Comparison of ENCODE assay signal across 13 mouse cellular contexts in the genomic region with DNA sequence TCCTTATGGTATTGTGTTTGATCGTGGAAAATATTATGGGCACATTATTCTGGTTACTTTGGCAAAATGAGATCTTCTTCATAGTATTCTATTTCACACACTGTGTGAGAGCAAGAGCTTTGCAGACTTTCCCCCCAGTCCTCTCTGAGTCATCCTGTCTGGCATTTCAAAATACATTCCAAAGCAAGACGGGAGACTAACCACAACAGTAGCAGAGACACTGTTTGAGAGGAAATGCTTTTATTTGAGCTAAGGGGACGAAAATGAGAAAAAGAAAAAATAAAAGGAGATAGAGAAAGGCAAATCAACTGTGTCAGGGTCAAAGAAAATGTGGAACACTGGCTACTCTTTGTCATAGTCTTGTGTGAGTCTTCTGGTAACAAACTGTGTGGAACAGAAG.
A peak's percentile ranks its signal among the peaks of the same experiment; 100 is the strongest.
DNase-seq lines count a peak whose midpoint lies in the region; ATAC-seq and TF ChIP-seq lines count a peak whose summit lies in the region.
"Had no signal": no experiment of that assay in that cellular context is flagged by ENCODE, and none has a peak within 500 bp of the region (broad histone marks: within the 10 kb centered on the region; RNA-seq: fewer than 3 reads in every experiment).

No protein-coding gene starts in this region.

- DNase-seq in embryonic facial prominence, embryonic 14.5 days (ENCODE audit: low spot score): peak; percentile 57
- DNase-seq in embryonic facial prominence, embryonic 10.5 days (ENCODE audit: low spot score): no peak
- DNase-seq in kidney, postnatal 14 days: peak; percentile 5
- no peak for DNase-seq in kidney, adult 18-20 months
- DNase-seq in 3134 (ENCODE audit: extremely low read depth, insufficient read length, low spot score) (peak; percentile 70), Patski (ENCODE audit: low read depth, low spot score) (peak; percentile 82)
- DNase-seq in forebrain, embryonic 14.5 days (ENCODE audit: low spot score): no peak
- DNase-seq in cerebellum, postnatal 4 days (ENCODE audit: low spot score in 2 of 2): no peak
- DNase-seq: cerebellum, postnatal 10 days; lung, adult 18-20 months had no signal

- 33% methylated on average over 3 of the region's 3 CpGs for WGBS in embryonic facial prominence, embryonic 14.5 days
- WGBS in embryonic facial prominence, embryonic 10.5 days: 55% methylated on average over 3 of the region's 3 CpGs
- WGBS in forebrain, embryonic 14.5 days: 71% methylated on average over 3 of the region's 3 CpGs

- CTCF ChIA-PET in Patski (lab: Charles Lee): no interaction called here

- TF ChIP-seq CTCF in Patski (IDR thresholded peaks at IDR 0.05): no peak

- POLR2A ChIA-PET in Patski (lab: Charles Lee): no interaction called here

- in situ Hi-C loops in Patski (cut with MboI; ENCODE audit: low pct_unique_long_range_greater_than_20kb): no loop called here

- no peak overlapping the region for H3K9ac ChIP-seq in embryonic facial prominence, embryonic 14.5 days (ENCODE audit: low read depth, low read length)
- H3K9ac ChIP-seq in forebrain, embryonic 14.5 days (ENCODE audit: low read length): no peak overlapping the region
- H3K9ac ChIP-seq: hindbrain, embryonic 13.5 days had no signal

- H3K27ac ChIP-seq in embryonic facial prominence, embryonic 14.5 days (replicated peaks; ENCODE audit: low read depth, low read length): 0 out of 2 replicates have a peak overlapping the region, but pooled peaks have one; percentile 44
- no peak overlapping the region for H3K27ac ChIP-seq in embryonic facial prominence, embryonic 10.5 days (replicated peaks)
- no peak overlapping the region for H3K27ac ChIP-seq in forebrain, embryonic 14.5 days (ENCODE audit: low read depth, low read length)
- H3K27ac ChIP-seq: hindbrain, embryonic 13.5 days; layer of hippocampus, adult 2 months had no signal

- no peaks in the 10 kb centered on the region for H3K9me3 ChIP-seq in embryonic facial prominence, embryonic 14.5 days (ENCODE audit: control insufficient read depth, low read length)
- no peaks in the 10 kb centered on the region for H3K9me3 ChIP-seq in embryonic facial prominence, embryonic 10.5 days
- no peaks in the 10 kb centered on the region for H3K9me3 ChIP-seq in forebrain, embryonic 14.5 days (replicated peaks; ENCODE audit: control insufficient read depth, low read length)
- H3K9me3 ChIP-seq: hindbrain, embryonic 13.5 days; megakaryocyte, embryonic 14.5 days had no signal

- H3K36me3 ChIP-seq in embryonic facial prominence, embryonic 14.5 days (ENCODE audit: control insufficient read depth, insufficient read depth, low read length): no peaks in the 10 kb centered on the region
- no peaks in the 10 kb centered on the region for H3K36me3 ChIP-seq in embryonic facial prominence, embryonic 10.5 days (replicated peaks)
- no peaks in the 10 kb centered on the region for H3K36me3 ChIP-seq in forebrain, embryonic 14.5 days (ENCODE audit: control insufficient read depth, insufficient read depth, low read length)
- H3K36me3 ChIP-seq: hindbrain, embryonic 13.5 days had no signal

- no peak overlapping the region for H3K4me2 ChIP-seq in embryonic facial prominence, embryonic 14.5 days (ENCODE audit: low read depth, low read length)
- H3K4me2 ChIP-seq in forebrain, embryonic 14.5 days (ENCODE audit: low read length): no peak overlapping the region
- H3K4me2 ChIP-seq: hindbrain, embryonic 13.5 days had no signal

- no peaks in the 10 kb centered on the region; the same call in 1 of the 2 replicates for H3K4me1 ChIP-seq in embryonic facial prominence, embryonic 14.5 days (ENCODE audit: control insufficient read depth, insufficient read depth, low read length)
- no peaks in the 10 kb centered on the region for H3K4me1 ChIP-seq in embryonic facial prominence, embryonic 10.5 days
- H3K4me1 ChIP-seq in forebrain, embryonic 14.5 days (ENCODE audit: control insufficient read depth, insufficient read depth, low read length): no peaks in the 10 kb centered on the region
- H3K4me1 ChIP-seq: hindbrain, embryonic 13.5 days; megakaryocyte, embryonic 14.5 days had no signal

- 0 out of 2 replicates have a peak, but pooled peaks have one; percentile 44 for ATAC-seq in embryonic facial prominence, embryonic 14.5 days (ENCODE audit: low read depth)
- peak; percentile 98 for ATAC-seq in Patski
- ATAC-seq in forebrain, embryonic 14.5 days: no peak

- H3K27me3 ChIP-seq in embryonic facial prominence, embryonic 14.5 days (replicated peaks; ENCODE audit: control insufficient read depth, insufficient read depth, low read length): no peaks in the 10 kb centered on the region
- H3K27me3 ChIP-seq in embryonic facial prominence, embryonic 10.5 days (replicated peaks; ENCODE audit: low read depth, poor library complexity, severe bottlenecking): no peaks in the 10 kb centered on the region
- no peaks in the 10 kb centered on the region for H3K27me3 ChIP-seq in Patski
- no peaks in the 10 kb centered on the region for H3K27me3 ChIP-seq in forebrain, embryonic 14.5 days (replicated peaks; ENCODE audit: control insufficient read depth, insufficient read depth, low read length)
- H3K27me3 ChIP-seq: hindbrain, embryonic 13.5 days; megakaryocyte, embryonic 14.5 days had no signal

- H3K4me3 ChIP-seq in embryonic facial prominence, embryonic 14.5 days (ENCODE audit: low read depth, low read length): no peak overlapping the region
- no peak overlapping the region for H3K4me3 ChIP-seq in embryonic facial prominence, embryonic 10.5 days
- H3K4me3 ChIP-seq in forebrain, embryonic 14.5 days (ENCODE audit: low read depth, low read length): no peak overlapping the region
- H3K4me3 ChIP-seq: hindbrain, embryonic 13.5 days; layer of hippocampus, adult 2 months; megakaryocyte, embryonic 14.5 days had no signal

Comparison
In these comparisons a context has a peak if more than half of its experiments do, and no peak if none do; other contexts are left out.
1. DNase-seq: peak in embryonic facial prominence, embryonic 14.5 days (single experiment), kidney, postnatal 14 days (single experiment), 3134 (single experiment) and Patski (single experiment); none in embryonic facial prominence, embryonic 10.5 days (single experiment), kidney, adult 18-20 months (single experiment), forebrain, embryonic 14.5 days (single experiment) and cerebellum, postnatal 4 days (0 of 2).